ENCODE assay signal across 26 mouse cellular contexts in genomic region chr6:95587108-95587796, GRCm38 (mm10).
DNase-seq lines count a peak whose midpoint lies in the region; ATAC-seq lines count a peak whose summit lies in the region.
"Had no signal": no experiment of that assay in that cellular context is flagged by ENCODE, and none has a peak within 500 bp of the region (broad histone marks: within the 10 kb centered on the region; RNA-seq: fewer than 3 reads in every experiment).

No protein-coding gene starts in this region.

- H3K9ac ChIP-seq in forebrain, embryonic 13.5 days: no peak overlapping the region
- H3K9ac ChIP-seq: embryonic facial prominence, embryonic 12.5 days; heart, embryonic 15.5 days; hindbrain, embryonic 12.5 days; liver, embryonic 12.5 days; liver, postnatal 0 days; midbrain, embryonic 12.5 days had no signal

- no peak overlapping the region for H3K4me2 ChIP-seq in forebrain, embryonic 13.5 days
- H3K4me2 ChIP-seq: embryonic facial prominence, embryonic 12.5 days; heart, embryonic 15.5 days; hindbrain, embryonic 12.5 days; liver, embryonic 12.5 days; midbrain, embryonic 12.5 days had no signal

- ATAC-seq in forebrain, embryonic 13.5 days: peak; percentile 82
- ATAC-seq: intestine, embryonic 16.5 days; liver, embryonic 12.5 days; liver, postnatal 0 days had no signal

- H3K36me3 ChIP-seq in forebrain, embryonic 13.5 days (ENCODE audit: poor library complexity, severe bottlenecking): peaks cover 3% of the 10 kb centered on the region; the same call in 1 of the 2 replicates
- peaks cover 20% of the 10 kb centered on the region for H3K36me3 ChIP-seq in forebrain, embryonic 10.5 days (replicated peaks)
- H3K36me3 ChIP-seq: heart, embryonic 15.5 days; hindbrain, embryonic 12.5 days; midbrain, embryonic 12.5 days had no signal

- 0 out of 2 replicates have a peak, but pooled peaks cover 5% of the 10 kb centered on the region for H3K9me3 ChIP-seq in forebrain, embryonic 13.5 days (replicated peaks)
- no peaks in the 10 kb centered on the region for H3K9me3 ChIP-seq in forebrain, embryonic 10.5 days
- H3K9me3 ChIP-seq: heart, embryonic 10.5 days; heart, embryonic 15.5 days; hindbrain, embryonic 12.5 days; liver, embryonic 12.5 days had no signal

- WGBS in forebrain, embryonic 13.5 days: 51% methylated on average over 6 of the region's 6 CpGs
- 94% methylated on average over 6 of the region's 6 CpGs for WGBS in forebrain, embryonic 10.5 days

- H3K4me1 ChIP-seq in forebrain, embryonic 13.5 days: peaks cover 20% of the 10 kb centered on the region
- peaks cover 7% of the 10 kb centered on the region for H3K4me1 ChIP-seq in forebrain, embryonic 10.5 days
- H3K4me1 ChIP-seq: embryonic facial prominence, embryonic 12.5 days; heart, embryonic 10.5 days; heart, embryonic 15.5 days; liver, embryonic 12.5 days; midbrain, embryonic 12.5 days had no signal

- no peak for DNase-seq in forebrain, embryonic 10.5 days (ENCODE audit: extremely low spot score, low spot score)
- peak; percentile 25 for DNase-seq in layer of hippocampus, adult 9-10 months (ENCODE audit: low spot score)
- no peak for DNase-seq in layer of hippocampus, postnatal 10 days (ENCODE audit: low spot score in 2 of 2)
- peak; percentile 43 for DNase-seq in retina, postnatal 1 day
- DNase-seq in retina, embryonic 14.5 days (ENCODE audit: low spot score): no peak
- no peak for DNase-seq in natural killer cell, adult 2 months (ENCODE audit: low spot score in 2 of 2)
- no peak for DNase-seq in spleen, postnatal 4 days (ENCODE audit: low spot score in 2 of 2)
- DNase-seq: adrenal gland, postnatal 14 days; cerebellum, adult 18-20 months; embryo, embryonic 11 days; gastrocnemius, postnatal 10 days; kidney, adult 8-10 months; kidney, postnatal 4 days; layer of hippocampus, adult 9-11 months; liver, postnatal 0 days; lung, postnatal 36 days; thymus, postnatal 14 days had no signal

- H3K27me3 ChIP-seq in forebrain, embryonic 13.5 days: no peaks in the 10 kb centered on the region
- H3K27me3 ChIP-seq in forebrain, embryonic 10.5 days (ENCODE audit: poor library complexity, severe bottlenecking): no peaks in the 10 kb centered on the region
- H3K27me3 ChIP-seq: embryonic facial prominence, embryonic 12.5 days; heart, embryonic 15.5 days; hindbrain, embryonic 12.5 days; liver, embryonic 12.5 days; midbrain, embryonic 12.5 days had no signal

- no peak overlapping the region for H3K4me3 ChIP-seq in forebrain, embryonic 13.5 days
- H3K4me3 ChIP-seq in forebrain, embryonic 10.5 days: no peak overlapping the region
- H3K4me3 ChIP-seq: embryonic facial prominence, embryonic 12.5 days; heart, embryonic 10.5 days; heart, embryonic 15.5 days; hindbrain, embryonic 12.5 days; liver, embryonic 12.5 days; midbrain, embryonic 12.5 days had no signal

- H3K27ac ChIP-seq in forebrain, embryonic 13.5 days: no peak overlapping the region
- H3K27ac ChIP-seq in forebrain, embryonic 10.5 days: no peak overlapping the region
- H3K27ac ChIP-seq: embryonic facial prominence, embryonic 12.5 days; heart, embryonic 10.5 days; heart, embryonic 15.5 days; hindbrain, embryonic 12.5 days; kidney, postnatal 0 days; liver, embryonic 12.5 days; midbrain, embryonic 12.5 days had no signal

Comparison
In these comparisons a context has a peak if more than half of its experiments do, and no peak if none do; other contexts are left out.
1. DNase-seq: peak in layer of hippocampus, adult 9-10 months (single experiment) and retina, postnatal 1 day (single experiment); none in forebrain, embryonic 10.5 days (single experiment), layer of hippocampus, postnatal 10 days (0 of 2), retina, embryonic 14.5 days (single experiment), natural killer cell, adult 2 months (0 of 2) and spleen, postnatal 4 days (0 of 2).